ENCODE assay signal across 8 mouse cellular contexts in genomic region chr7:125638870-125639386, GRCm38 (mm10). TPM values are rescaled to one million over a fixed set of nuclear protein-coding genes. Genes with fewer than 3 reads are reported as not detected.
A peak's percentile ranks its signal among the peaks of the same experiment; 100 is the strongest.
DNase-seq lines count a peak whose midpoint lies in the region; ATAC-seq and TF ChIP-seq lines count a peak whose summit lies in the region.

No protein-coding gene starts in this region.

- ATAC-seq in forebrain, embryonic 16.5 days: peak; percentile 51
- ATAC-seq in erythroblast, adult 5-6 weeks (replicated peaks; ENCODE audit: low FRiP score, poor library complexity, severe bottlenecking): no peak

- H3K4me1 ChIP-seq in forebrain, embryonic 16.5 days (replicated peaks; ENCODE audit: control insufficient read depth, insufficient read depth, low read length): peaks cover 3% of the 10 kb centered on the region; the same call in 1 of the 2 replicates
- H3K4me1 ChIP-seq in megakaryocyte, embryonic 14.5 days: peaks cover 86% of the 10 kb centered on the region

- H3K27me3 ChIP-seq in forebrain, embryonic 16.5 days (replicated peaks; ENCODE audit: control insufficient read depth, insufficient read depth, low read length): no peaks in the 10 kb centered on the region
- no peaks in the 10 kb centered on the region for H3K27me3 ChIP-seq in megakaryocyte, embryonic 14.5 days (replicated peaks)

- H3K4me2 ChIP-seq in forebrain, embryonic 16.5 days (ENCODE audit: low read length): no peak overlapping the region

- H3K9ac ChIP-seq in forebrain, embryonic 16.5 days (replicated peaks; ENCODE audit: low read depth, low read length): peak overlapping the region; percentile 34; the same call in 1 of the 2 replicates

- intact Hi-C loops in left cerebral cortex, adult 2 months (cut with DNase I): loop anchor here (1.0 to 5.0 kb wide), 2 partner anchors 57 to 169 kb away; no protein-coding TSS in a partner anchor

- H3K4me3 ChIP-seq in forebrain, embryonic 16.5 days (replicated peaks; ENCODE audit: low read length): no peak overlapping the region
- no peak overlapping the region for H3K4me3 ChIP-seq in left cerebral cortex, adult 2 months
- H3K4me3 ChIP-seq in megakaryocyte, embryonic 14.5 days (replicated peaks): peak overlapping the region; percentile 17

- WGBS in forebrain, embryonic 16.5 days: 34% methylated on average over 9 of the region's 9 CpGs

- peaks cover 25% of the 10 kb centered on the region for H3K36me3 ChIP-seq in forebrain, embryonic 16.5 days (ENCODE audit: control insufficient read depth, insufficient read depth)
- H3K36me3 ChIP-seq in megakaryocyte, embryonic 14.5 days (replicated peaks; ENCODE audit: low read length): peaks cover 66% of the 10 kb centered on the region

- DNase-seq in R1 (ENCODE audit: low read depth, low spot score): peak; percentile 56
- peak; percentile 83 for DNase-seq in cerebellum, adult 11-12 months
- DNase-seq in induced T-regulatory cell, adult 2 months (ENCODE audit: low read depth): peak; percentile 90
- peak; percentile 77 to 80 for DNase-seq in left cerebral cortex, adult 2 months (ENCODE audit: extremely low spot score in 1 of 2, low spot score in 2 of 2)
- peak; percentile 77 to 81 for DNase-seq in right cerebral cortex, postnatal 10 days (ENCODE audit: low spot score in 2 of 2)

- H3K27ac ChIP-seq in forebrain, embryonic 16.5 days (ENCODE audit: low read length): peak overlapping the region; percentile 9; the same call in 1 of the 2 replicates
- H3K27ac ChIP-seq in left cerebral cortex, adult 2 months: peak overlapping the region; percentile 7; the same call in 1 of the 2 replicates

- H3K9me3 ChIP-seq in forebrain, embryonic 16.5 days (ENCODE audit: control insufficient read depth, low read length): no peaks in the 10 kb centered on the region
- H3K9me3 ChIP-seq in megakaryocyte, embryonic 14.5 days: no peaks in the 10 kb centered on the region

- TF ChIP-seq CTCF in left cerebral cortex, adult 2 months (IDR thresholded peaks at IDR 0.05): peak; percentile 86

RNA-seq across cellular contexts. Expression of gene Il21r, which starts 35.7 kb away (rescaled TPM):
- 0.22 and 0.37 TPM in 2 replicates for polyA plus RNA-seq in forebrain, embryonic 16.5 days (2015; fragmentation: Nextera tagmentation; extraction: Ambion mirVana)
- total RNA-seq in left cerebral cortex, adult 2 months (2021): 1 to 10 TPM; 1.2 to 1.4 TPM
- 19.8 and 124 TPM in 2 replicates for polyA plus RNA-seq in megakaryocyte, embryonic 14.5 days (2012; ENCODE audit: insufficient read depth, low replicate concordance)
- total RNA-seq in erythroblast, adult 5-6 weeks (2015; ENCODE audit: low replicate concordance): 1.3 TPM in 2 replicates
- total RNA-seq in erythroblast, adult 5-6 weeks (2017; ENCODE audit: low replicate concordance): 0.42 and 0.43 TPM in 2 replicates
